Mouse (Mus musculus) neutrophil, adult 59 days (primary cell): ENCODE results near the gene Zpr1. TPM values are rescaled to one million over a fixed set of nuclear protein-coding genes. Genes with fewer than 3 reads are reported as not detected.

ENCODE experiments used
- total RNA-seq, 2 experiments: library from RNA; stranded (reverse); gene quantifications; 1 replicate in 1 of 2; 2 replicates in 1 of 2; pipeline ENCODE4 v1.2.4; 2023

Zpr1 gene
- 10 to 100 TPM; 29.0 to 33.1 TPM for total RNA-seq

DNA sequence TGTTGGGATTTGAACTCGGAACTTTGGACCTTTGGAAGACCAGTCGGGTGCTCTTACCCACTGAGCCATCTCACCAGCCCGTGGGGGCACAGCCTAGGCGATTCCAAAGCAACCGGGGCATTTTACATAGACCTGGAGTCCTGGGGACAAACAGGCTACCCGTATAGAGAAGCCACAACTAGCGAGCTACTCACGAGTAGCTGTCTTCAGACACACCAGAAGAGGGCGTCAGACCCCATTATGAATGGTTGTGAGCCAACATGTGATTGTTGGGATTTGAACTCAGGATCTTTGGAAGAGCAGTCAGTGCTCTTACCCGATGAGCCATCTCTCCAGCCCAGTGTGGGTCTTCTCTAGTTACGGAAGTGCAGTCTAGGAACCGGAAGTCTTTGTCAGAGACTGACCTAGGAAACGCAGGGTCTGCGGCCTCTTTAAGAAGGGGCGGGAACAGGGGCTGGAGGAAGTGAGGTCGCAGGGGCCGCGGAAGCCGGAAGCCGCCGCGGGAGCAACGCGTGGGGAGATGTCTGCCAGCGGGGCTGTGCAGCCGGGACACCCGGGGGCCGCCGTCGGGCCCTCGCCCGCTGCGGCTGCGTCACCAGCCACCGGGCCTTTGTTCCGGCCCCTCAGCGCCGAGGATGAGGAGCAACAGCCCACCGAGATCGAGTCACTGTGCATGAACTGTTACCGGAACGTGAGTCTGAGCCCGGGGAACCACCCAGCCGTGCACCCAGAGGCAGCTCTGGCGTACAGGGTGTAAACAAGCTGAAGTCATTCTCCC lies at the start of gene Zpr1:
Zpr1 (plus strand) TSS at position 388 of the 778 bp plus-strand sequence.

GRCm38 (mm10) chr9:46228491-46228890 lies 44.4 kb upstream of the Zpr1 start, which contains the start of gene Apoa1:
Gene Apoa1 (plus strand): TSS chr9:46228580.

DNA sequence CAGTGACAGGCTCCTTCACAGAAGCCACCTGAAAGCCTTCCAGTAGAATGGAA lies 37.4 kb upstream of the Zpr1 start, which contains the start of gene Apoc3:
Apoc3 (minus strand) TSS at position 41 of the 53 bp plus-strand sequence.

GRCm38 (mm10) chr9:46240526-46241153 lies 32.2 kb upstream of the Zpr1 start, which contains the start of gene Apoa4:
Gene Apoa4 (plus strand): TSS chr9:46240696.

GRCm38 (mm10) chr9:46268343-46268873 lies 4.5 kb upstream of the Zpr1 start, which contains the start of gene Apoa5:
Gene Apoa5 (plus strand): TSS chr9:46268633.

GRCm38 (mm10) chr9:46282631-46283436 lies 10.0 kb downstream of the Zpr1 start, which contains the start of gene Bud13:
Gene Bud13 (plus strand): TSS chr9:46283008.

DNA sequence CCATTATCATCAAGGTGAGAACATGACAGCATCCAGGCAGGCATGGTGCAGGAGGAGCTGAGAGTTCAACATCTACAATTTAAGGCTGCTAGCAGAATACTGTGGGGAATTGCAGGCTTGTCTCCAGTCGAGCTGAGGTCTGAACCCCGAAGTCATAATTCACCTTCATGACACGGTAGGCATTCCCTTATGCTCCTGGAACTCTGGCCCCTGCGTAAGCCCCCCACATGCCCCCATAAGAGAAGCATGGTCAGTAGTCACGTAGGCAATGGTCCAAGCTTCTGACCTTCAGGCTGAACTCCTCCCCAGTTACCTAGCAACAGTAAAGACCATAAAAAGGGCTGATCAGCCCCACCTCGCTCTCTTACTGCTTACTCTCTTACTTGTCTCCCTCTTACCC lies 47.0 kb downstream of the Zpr1 start, which contains the start of gene 4931429L15Rik:
4931429L15Rik (minus strand) TSS at position 101 of the 400 bp plus-strand sequence.

Other genes with a start within 250 kb of the Zpr1 start
- gene Apoa1, start 44.5 kb upstream of the Zpr1 start, total RNA-seq, result not detected
- not detected for gene Apoc3, start 37.4 kb upstream of the Zpr1 start, total RNA-seq
- not detected for gene Apoa4, start 32.4 kb upstream of the Zpr1 start, total RNA-seq
- gene Apoa5, start 4.4 kb upstream of the Zpr1 start, total RNA-seq, result not detected
- 10 to 100 TPM; 14.6 to 15.2 TPM for gene Bud13, start 9.9 kb downstream of the Zpr1 start, total RNA-seq
- not detected for gene 4931429L15Rik, start 46.9 kb downstream of the Zpr1 start, total RNA-seq